Mouse (Mus musculus): ENCODE measurements around the gene Adam8.

- TF ChIP-seq CTCF (IDR thresholded peaks at IDR 0.05; ENCODE audit: extremely low read depth, insufficient read depth, insufficient read length, insufficient replicate concordance) = no peak
- TF ChIP-seq POLR2A (IDR thresholded peaks at IDR 0.05; ENCODE audit: low read depth, low read length) = no peak
Measured at GRCm38 (mm10) chr7:139988272-139988671, 4.1 kb downstream of the Adam8 start.
